Mouse (Mus musculus) monocyte, adult 2 months (primary cell): ENCODE results near the gene Usp6nl.
A peak's percentile ranks its signal among the peaks of the same experiment; 100 is the strongest.

Experiments
- DNase-seq, 2 experiments: peaks; one replicate each; pipeline ENCODE4 v3.0.0; 2022; ENCODE audit warnings: low spot score in 2 of 2, low read depth in 1 of 2

The Usp6nl gene

GRCm38 (mm10) chr2:6322376-6322901 lies at the start of gene Usp6nl:
TSS of gene Usp6nl (plus strand) at chr2:6322667.
- peak; percentile 34 to 67 for DNase-seq

GRCm38 (mm10) chr2:6273392-6273845 lies 49.0 kb upstream of the Usp6nl start:
- DNase-seq, result peak; percentile 20 to 67

DNA sequence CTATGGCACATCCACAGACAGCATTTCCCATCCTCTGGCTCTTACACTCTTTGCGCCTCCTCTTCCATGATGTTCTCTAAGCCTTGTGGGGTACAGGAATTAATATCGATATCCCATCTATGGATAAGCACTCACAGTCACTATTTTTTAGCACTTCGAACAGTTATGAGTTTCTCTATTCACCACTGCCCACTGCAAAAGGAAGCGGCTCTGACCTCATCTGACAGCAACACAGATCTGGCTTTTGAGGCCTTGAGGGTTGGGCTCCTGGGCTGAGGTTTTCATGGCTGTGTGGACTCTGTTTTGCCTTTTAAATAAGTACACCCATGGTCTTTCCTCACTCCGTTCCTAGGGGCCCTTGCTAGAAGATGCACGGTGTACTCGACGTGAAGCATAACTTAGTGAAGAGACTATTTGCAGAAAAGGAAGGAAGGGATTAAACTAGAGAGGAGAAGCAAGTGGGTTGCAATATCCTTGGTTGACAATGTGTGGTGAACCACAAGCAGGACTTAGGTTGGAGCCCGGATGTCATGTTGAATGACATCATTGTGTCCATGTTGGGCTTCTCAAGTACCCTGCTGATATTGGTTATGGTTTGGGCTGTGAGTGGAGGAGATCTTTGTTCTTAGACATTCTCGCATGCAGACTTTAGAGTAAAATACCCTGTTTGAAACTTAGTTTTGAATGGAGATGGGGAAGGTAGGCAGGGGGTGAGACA lies 43.5 kb upstream of the Usp6nl start:
- DNase-seq, result no peak

DNA sequence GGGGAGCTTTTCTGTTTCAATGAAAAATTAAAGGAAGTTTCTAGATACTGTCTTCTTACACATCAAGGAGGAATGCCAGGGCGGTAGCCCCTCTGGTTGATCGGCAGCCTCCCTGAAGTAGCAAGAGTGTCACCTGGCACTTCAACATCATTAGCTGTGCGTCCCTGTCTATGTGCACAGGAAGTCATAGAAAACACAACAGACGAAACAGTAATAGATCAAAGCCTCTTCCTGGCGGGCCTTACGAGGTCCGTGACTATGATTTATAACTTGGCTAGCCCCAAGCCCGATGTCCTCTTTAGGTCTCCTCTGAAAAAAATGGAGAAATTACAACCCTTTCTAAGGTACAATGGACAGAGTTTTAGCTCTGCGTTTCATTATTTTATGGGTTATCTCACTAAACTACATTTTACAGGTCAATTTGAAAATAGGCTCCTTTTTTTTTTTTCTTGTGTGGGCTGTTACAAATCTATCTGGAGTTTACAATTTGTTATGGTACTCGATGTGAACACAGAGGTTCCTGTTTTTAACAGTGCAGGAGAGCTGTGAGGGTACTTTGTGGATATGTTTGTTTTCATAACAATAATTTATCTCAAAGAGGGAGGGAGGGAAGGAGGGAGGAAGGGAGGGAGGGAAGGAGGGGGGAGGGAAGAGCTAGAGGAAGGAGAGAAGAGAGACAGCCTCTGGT lies 42.7 kb upstream of the Usp6nl start:
- DNase-seq, result no peak

GRCm38 (mm10) chr2:6283569-6283968 lies 38.9 kb upstream of the Usp6nl start:
- DNase-seq, result no peak

DNA sequence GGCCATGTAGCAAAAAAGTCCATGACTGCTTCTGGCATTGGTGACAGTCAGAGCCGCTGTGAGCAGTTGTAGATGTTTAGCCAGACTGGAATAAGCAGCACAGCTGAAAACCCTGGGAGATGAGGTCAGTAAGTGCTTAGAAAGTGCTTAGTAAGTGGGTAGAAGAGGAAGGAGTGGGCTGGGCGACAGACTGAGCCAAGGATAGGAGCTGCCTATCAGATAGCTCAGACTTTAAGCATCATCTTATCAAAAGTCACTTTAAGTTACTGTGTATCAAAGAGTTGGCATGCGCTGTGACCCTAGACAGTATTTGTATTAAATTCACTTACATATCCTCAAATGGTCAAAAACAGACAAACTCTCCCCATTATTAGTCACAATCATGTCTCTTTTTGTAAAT lies 37.7 kb upstream of the Usp6nl start:
- no peak for DNase-seq

- DNase-seq, result no peak
Measured at GRCm38 (mm10) chr2:6285794-6286193, 36.7 kb upstream of the Usp6nl start.

- no peak for DNase-seq
Measured at GRCm38 (mm10) chr2:6293825-6294444, 28.5 kb upstream of the Usp6nl start.

DNA sequence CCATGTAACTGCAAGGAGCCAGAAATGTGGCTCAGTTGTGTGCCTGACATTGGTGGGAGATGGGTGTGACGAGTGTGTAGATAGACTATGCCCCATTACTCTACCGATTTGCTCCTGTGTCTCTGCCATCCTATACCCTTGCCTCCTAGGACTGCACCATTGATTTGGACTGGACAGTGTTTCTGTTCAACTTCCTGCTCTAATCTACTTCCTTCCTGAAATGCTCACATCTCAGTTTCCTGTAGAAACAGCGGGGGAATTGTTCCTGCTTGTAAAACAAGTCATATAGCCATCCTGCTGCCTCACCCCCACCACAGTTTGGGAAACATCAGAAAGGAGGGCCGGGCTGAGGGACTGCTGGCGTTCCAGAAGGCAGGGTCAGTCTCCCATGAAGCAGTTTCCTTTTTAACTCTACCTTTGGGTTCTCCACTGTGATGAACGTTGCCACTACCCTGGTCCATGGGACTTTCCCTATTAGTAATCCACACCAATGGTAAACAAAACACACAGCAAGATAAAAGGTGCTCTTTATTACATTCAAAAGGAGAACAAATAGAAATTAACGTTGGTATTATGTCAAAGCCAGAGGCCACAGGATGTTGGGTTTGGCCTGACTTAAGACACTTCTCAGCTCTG lies 27.4 kb upstream of the Usp6nl start:
- no peak for DNase-seq

- DNase-seq, result no peak
Measured at GRCm38 (mm10) chr2:6304768-6305167, 17.7 kb upstream of the Usp6nl start.

DNA sequence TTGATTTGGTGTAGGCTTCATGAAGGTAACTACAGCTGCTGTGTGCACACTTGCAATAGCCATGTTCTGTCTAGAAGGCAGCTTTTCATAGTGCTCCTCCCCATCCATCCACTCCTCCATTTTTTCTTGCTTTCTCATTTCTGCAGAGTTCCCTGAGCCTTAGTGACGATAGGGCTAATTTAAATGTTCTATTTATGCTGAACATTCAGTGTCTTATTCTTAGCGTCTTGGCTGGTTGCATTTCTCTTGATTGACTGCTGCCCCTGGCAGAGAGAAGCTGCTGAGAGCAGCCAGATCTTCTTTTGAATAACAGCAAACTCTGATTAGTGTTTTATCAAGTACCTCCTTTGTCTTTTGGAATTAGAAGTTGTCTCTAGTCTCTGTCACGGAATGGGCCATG lies 15.6 kb upstream of the Usp6nl start:
- no peak for DNase-seq

DNA sequence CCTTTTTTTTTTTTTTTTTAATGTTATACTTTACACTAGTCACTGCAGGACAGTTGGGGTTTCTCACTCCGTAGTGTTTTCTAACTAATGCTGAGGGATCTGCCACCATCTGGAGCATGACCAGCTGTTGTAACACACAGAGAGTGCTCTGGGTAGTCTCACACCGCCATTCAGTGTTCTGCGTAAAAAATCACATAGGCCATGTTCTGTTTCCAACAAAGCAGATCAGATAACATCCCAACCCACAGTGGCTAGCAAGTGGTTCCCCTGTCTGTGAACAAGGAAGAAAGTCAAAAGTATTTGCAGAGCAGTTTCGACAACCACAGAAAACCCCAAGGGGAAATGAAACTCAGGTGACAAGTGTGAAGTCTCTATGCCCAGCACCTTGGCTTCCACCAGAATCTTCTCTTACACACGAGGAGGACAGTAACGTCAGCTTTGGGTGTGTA lies 13.1 kb upstream of the Usp6nl start:
- DNase-seq, result no peak

DNA sequence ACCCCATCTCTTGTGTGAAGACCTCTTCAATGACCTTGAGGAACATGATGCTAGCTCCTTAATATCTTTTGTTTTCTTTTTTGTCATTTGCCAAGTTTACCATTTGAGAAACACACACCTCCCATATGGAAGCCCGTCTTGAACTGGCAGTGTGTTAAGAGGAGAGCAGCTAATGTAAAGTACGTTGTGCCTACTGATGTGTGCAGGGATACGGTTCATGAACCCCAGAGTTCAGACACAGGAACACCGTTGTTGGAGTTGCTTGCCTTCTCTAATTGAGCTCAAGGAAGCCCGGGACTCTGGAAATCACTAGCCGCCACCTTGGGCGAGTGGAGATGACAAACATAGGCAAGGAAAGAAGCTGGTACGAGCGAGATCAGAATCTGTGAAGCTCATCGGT lies 9.7 kb upstream of the Usp6nl start:
- DNase-seq, result no peak

- DNase-seq, result no peak
Measured at GRCm38 (mm10) chr2:6313733-6314132, 8.7 kb upstream of the Usp6nl start.

DNA sequence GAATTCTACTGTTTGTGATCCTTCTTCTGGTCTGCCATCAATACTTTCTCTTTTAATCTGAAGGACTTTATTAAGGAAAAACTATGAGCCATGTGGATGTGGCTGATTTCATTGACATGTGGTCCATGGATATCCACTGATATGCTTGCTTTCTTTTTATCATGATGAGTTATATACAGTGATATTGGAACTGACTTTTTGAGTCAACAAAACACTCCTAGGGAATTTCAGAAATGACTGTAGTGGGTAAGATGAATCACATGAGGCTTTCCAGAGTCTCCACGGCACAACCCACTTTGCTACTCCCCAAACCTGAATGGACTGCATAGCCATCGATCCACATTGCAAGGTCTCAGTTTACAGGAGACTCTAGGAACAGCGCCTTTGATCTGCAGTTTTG lies 2.3 kb upstream of the Usp6nl start:
- no peak for DNase-seq

DNA sequence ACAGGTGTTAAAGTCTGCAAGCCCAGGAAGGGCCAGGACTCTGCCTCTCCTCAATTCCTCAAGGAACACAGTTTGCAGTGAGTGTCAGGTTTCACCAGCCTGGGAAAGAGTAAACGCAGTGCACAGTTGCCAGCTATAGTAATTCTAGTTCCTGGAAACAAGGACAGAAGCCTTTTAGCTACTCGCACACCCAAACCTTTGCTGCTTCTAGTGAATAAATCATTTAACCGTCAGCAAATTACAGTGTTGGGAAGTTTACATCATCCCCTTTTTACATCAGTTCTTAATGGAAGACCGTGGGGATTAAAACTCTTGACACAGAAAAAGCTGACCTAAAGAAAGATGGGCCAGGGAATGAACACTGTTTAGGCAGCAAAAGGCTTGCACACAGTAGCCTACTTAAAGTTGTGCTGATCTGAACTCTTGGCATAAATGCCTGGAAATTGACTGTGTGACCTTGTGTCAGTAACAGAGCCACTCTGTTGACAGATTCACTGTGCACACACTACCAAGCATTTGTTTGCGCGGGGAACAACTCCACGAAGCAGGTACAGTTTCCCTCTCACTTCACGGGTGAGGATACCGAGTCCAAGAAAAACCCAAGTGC lies 595 bp upstream of the Usp6nl start:
- no peak for DNase-seq

- DNase-seq, result peak in 1 of 2 experiments; percentile 7
Measured at GRCm38 (mm10) chr2:6322938-6323521, 563 bp downstream of the Usp6nl start.

GRCm38 (mm10) chr2:6325646-6326045 lies 3.2 kb downstream of the Usp6nl start:
- DNase-seq, result no peak

DNA sequence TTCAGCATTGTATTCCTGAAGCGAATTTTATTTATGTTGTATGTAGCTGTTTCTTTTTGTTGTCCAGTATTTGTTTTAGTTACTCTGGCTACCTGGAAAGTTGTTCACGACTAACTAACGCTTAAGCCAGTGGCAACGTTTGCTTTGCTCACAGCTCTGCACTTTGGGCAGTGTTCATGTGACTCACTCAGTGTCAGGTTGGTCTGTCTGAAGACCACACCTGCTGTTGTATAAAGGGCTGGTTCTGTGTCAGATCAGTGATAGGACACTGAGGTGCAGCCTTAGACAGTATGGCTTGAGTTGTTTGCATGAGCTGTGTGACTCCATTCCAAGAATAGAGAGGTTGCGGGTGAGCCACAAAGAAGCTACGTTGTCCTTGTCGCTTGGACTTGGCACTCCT lies 6.5 kb downstream of the Usp6nl start:
- DNase-seq, result no peak

- no peak for DNase-seq
Measured at GRCm38 (mm10) chr2:6330756-6331155, 8.3 kb downstream of the Usp6nl start.
